Mouse (Mus musculus) fibroblast of lung, adult 2 months (primary cell): ENCODE results near the gene Homer3.
A peak's percentile ranks its signal among the peaks of the same experiment; 100 is the strongest.

Experiments
- DNase-seq: peaks from one replicate; pipeline ENCODE4 v3.0.0-alpha.2; 2011; ENCODE audit warnings: low read depth

Homer3 gene

GRCm38 (mm10) chr8:70284421-70284820, 1.8 kb downstream of the Homer3 start:
- no peak for DNase-seq

- DNase-seq, result no peak
These were observed 2.7 kb downstream of the Homer3 start for GRCm38 (mm10) chr8:70285304-70285703.

- no peak for DNase-seq
These were observed 4.1 kb downstream of the Homer3 start for GRCm38 (mm10) chr8:70286737-70287136.

- peak; percentile 70 for DNase-seq
These were observed 11.4 kb downstream of the Homer3 start for GRCm38 (mm10) chr8:70293988-70294405.

GRCm38 (mm10) chr8:70300881-70301280, 18.3 kb downstream of the Homer3 start:
- DNase-seq, result no peak

GRCm38 (mm10) chr8:70302358-70302890, 19.8 kb downstream of the Homer3 start, which contains the start of the genes Ddx49 and Cope:
Gene Ddx49, minus strand, starts transcription at chr8:70302489.
Gene Cope, plus strand, starts transcription at chr8:70302518.
- peak; percentile 86 for DNase-seq

- no peak for DNase-seq
These were observed 20.3 kb downstream of the Homer3 start for GRCm38 (mm10) chr8:70302901-70303300.

- no peak for DNase-seq
These were observed 26.7 kb downstream of the Homer3 start for GRCm38 (mm10) chr8:70309311-70309710.

- DNase-seq, result no peak
These were observed 30.8 kb downstream of the Homer3 start for GRCm38 (mm10) chr8:70313399-70313798.

GRCm38 (mm10) chr8:70315624-70316510, 33.2 kb downstream of the Homer3 start, which contains the start of gene Cers1:
Gene Cers1, plus strand, starts transcription at chr8:70315775.
- no peak for DNase-seq

- DNase-seq, result no peak
These were observed 34.2 kb downstream of the Homer3 start for GRCm38 (mm10) chr8:70316511-70317504.

GRCm38 (mm10) chr8:70317872-70318271, 35.2 kb downstream of the Homer3 start:
- no peak for DNase-seq

- DNase-seq, result no peak
These were observed 41.1 kb downstream of the Homer3 start for GRCm38 (mm10) chr8:70323716-70324115.

- DNase-seq, result no peak
These were observed 44.9 kb downstream of the Homer3 start for GRCm38 (mm10) chr8:70327512-70327911.

- no peak for DNase-seq
These were observed 46.7 kb downstream of the Homer3 start, which contains the start of gene Gdf1 for GRCm38 (mm10) chr8:70329124-70329834. Gene Gdf1, plus strand, starts transcription at chr8:70329817.

GRCm38 (mm10) chr8:70329835-70330740, 47.5 kb downstream of the Homer3 start:
- DNase-seq, result no peak

- no peak for DNase-seq
These were observed 48.2 kb downstream of the Homer3 start for GRCm38 (mm10) chr8:70330741-70331364.

GRCm38 (mm10) chr8:70331526-70331925, 48.9 kb downstream of the Homer3 start:
- DNase-seq, result no peak

GRCm38 (mm10) chr8:70332070-70332877, 49.6 kb downstream of the Homer3 start:
- no peak for DNase-seq
